Mouse (Mus musculus): ENCODE results near the gene Otud1. TPM values are rescaled to one million over a fixed set of nuclear protein-coding genes. Genes with fewer than 3 reads are reported as not detected.

The Otud1 gene
- polyA plus RNA-seq (2015; fragmentation: Nextera tagmentation; extraction: Ambion mirVana): 1.0 and 1.7 TPM in 2 replicates

DNA sequence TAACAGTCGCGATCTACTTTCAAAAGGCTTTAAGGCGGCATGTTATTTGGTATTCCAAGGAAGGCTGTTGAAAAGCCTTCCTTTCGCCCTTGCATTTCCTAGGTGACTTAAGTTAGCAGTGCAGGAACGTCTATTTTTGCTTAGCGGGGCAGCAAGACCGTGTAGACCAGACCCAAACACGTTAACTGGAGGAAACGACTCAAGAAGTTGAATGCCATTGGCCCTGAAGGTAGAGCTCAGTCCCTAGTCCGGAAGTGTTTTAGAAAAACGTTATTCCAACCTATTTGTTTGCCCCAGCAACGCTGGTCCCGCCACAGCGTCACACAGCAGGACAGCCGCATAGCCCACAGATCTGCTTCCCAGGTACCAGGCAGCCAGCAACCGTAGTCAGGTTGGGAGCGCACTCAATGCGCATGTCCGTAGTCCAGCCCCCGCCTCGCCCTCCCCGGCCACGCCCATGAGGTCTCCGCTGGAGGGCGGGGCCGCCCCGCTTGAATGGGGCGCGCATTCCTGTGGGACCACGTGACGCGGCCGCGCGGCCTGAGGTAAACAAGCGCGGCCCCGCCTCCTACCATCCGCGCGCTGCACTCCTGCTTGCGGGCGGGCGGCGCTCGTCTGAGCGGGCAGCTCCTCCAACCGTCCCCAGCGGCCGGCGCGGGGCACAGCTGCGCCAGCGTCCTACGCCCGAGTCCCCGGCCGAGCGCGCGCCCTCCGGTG, at the start of gene Otud1:
Gene Otud1, plus strand, starts transcription at position 595 of the 717 bp plus-strand sequence.
- peak; percentile 98 for ATAC-seq (ENCODE audit: low read depth)
- H3K27me3 ChIP-seq: peaks cover 34% of the 10 kb centered on the region
- no peaks in the 10 kb centered on the region for H3K36me3 ChIP-seq
- WGBS: under 1% methylated on average over 62 of the region's 62 CpGs
- H3K9me3 ChIP-seq: no peaks in the 10 kb centered on the region
- peak within 1 kb of the TSS; percentile 89 for H3K27ac ChIP-seq (replicated peaks)
- peak within 1 kb of the TSS; percentile 85 for H3K9ac ChIP-seq
- peak within 1 kb of the TSS; percentile 80 for H3K4me3 ChIP-seq
- H3K4me2 ChIP-seq: peak within 1 kb of the TSS; percentile 70
- peaks cover 21% of the 10 kb centered on the region for H3K4me1 ChIP-seq (replicated peaks)

- no peak for ATAC-seq (ENCODE audit: low read depth)
- Histone ChIP-seq H3K9me3 (no peaks in the 10 kb centered on the region), H3K27ac (replicated peaks) (no peak overlapping the region), H3K4me3 (no peak overlapping the region), H3K9ac (no peak overlapping the region), H3K27me3 (no peaks in the 10 kb centered on the region), H3K4me2 (no peak overlapping the region), H3K4me1 (replicated peaks) (no peaks in the 10 kb centered on the region), H3K36me3 (no peaks in the 10 kb centered on the region)
- 57% methylated on average over 1 of the region's 1 CpGs for WGBS
Observed at GRCm38 (mm10) chr2:19607852-19608251, 49.7 kb upstream of the Otud1 start.

GRCm38 (mm10) chr2:19608410-19609073, 49.0 kb upstream of the Otud1 start:
- ATAC-seq (ENCODE audit: low read depth): no peak
- Histone ChIP-seq H3K27ac (replicated peaks) (no peak overlapping the region), H3K4me1 (replicated peaks) (no peaks in the 10 kb centered on the region), H3K9ac (no peak overlapping the region), H3K36me3 (no peaks in the 10 kb centered on the region), H3K27me3 (no peaks in the 10 kb centered on the region), H3K4me3 (no peak overlapping the region), H3K9me3 (no peaks in the 10 kb centered on the region), H3K4me2 (no peak overlapping the region)
- 72% methylated on average over 3 of the region's 3 CpGs for WGBS

GRCm38 (mm10) chr2:19622041-19622440, 35.5 kb upstream of the Otud1 start:
- H3K27me3 ChIP-seq: no peaks in the 10 kb centered on the region
- H3K4me1 ChIP-seq (replicated peaks): no peaks in the 10 kb centered on the region
- H3K9ac ChIP-seq: no peak overlapping the region
- ATAC-seq (ENCODE audit: low read depth): no peak
- no peak overlapping the region for H3K4me3 ChIP-seq
- H3K9me3 ChIP-seq: no peaks in the 10 kb centered on the region
- no peak overlapping the region for H3K27ac ChIP-seq (replicated peaks)
- H3K4me2 ChIP-seq: no peak overlapping the region
- no peaks in the 10 kb centered on the region for H3K36me3 ChIP-seq
- 95% methylated on average over 1 of the region's 1 CpGs for WGBS

DNA sequence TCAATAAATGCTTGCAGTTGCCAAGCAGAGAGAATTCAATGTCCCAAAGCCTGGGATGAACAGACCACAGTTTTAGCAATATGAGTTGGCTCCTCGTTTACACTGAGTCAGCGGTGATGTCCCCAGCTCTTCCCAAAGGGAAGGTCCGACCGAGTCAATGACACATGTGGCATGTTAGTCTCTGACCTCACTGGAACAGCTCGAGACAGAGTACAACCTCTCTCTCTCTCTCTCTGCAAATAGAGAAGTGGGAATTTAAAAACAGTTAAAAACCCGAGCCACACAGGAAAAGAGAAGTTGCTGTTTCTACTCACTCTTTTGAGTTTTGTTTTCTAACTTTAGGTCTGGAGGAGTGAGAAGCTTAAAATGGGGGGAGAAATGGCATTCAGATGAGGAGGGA, 30.5 kb upstream of the Otud1 start:
- no peaks in the 10 kb centered on the region for H3K27me3 ChIP-seq
- no peak overlapping the region for H3K27ac ChIP-seq (replicated peaks)
- 82% methylated on average over 6 of the region's 6 CpGs for WGBS
- H3K4me1 ChIP-seq (replicated peaks): no peaks in the 10 kb centered on the region
- no peak for ATAC-seq (ENCODE audit: low read depth)
- H3K9ac ChIP-seq: no peak overlapping the region
- no peaks in the 10 kb centered on the region for H3K36me3 ChIP-seq
- no peaks in the 10 kb centered on the region for H3K9me3 ChIP-seq
- H3K4me2 ChIP-seq: no peak overlapping the region
- no peak overlapping the region for H3K4me3 ChIP-seq

- H3K4me1 ChIP-seq (replicated peaks): no peaks in the 10 kb centered on the region
- no peaks in the 10 kb centered on the region for H3K9me3 ChIP-seq
- no peak overlapping the region for H3K4me2 ChIP-seq
- no peaks in the 10 kb centered on the region for H3K27me3 ChIP-seq
- no peaks in the 10 kb centered on the region for H3K36me3 ChIP-seq
- no peak overlapping the region for H3K4me3 ChIP-seq
- H3K9ac ChIP-seq: no peak overlapping the region
- ATAC-seq (ENCODE audit: low read depth): no peak
- no peak overlapping the region for H3K27ac ChIP-seq (replicated peaks)
- WGBS: 92% methylated on average over 4 of the region's 4 CpGs
Observed at GRCm38 (mm10) chr2:19627920-19628608, 29.5 kb upstream of the Otud1 start.

GRCm38 (mm10) chr2:19630544-19630943, 27.0 kb upstream of the Otud1 start:
- H3K9me3 ChIP-seq: no peaks in the 10 kb centered on the region
- no peak overlapping the region for H3K27ac ChIP-seq (replicated peaks)
- no peak overlapping the region for H3K4me2 ChIP-seq
- no peaks in the 10 kb centered on the region for H3K36me3 ChIP-seq
- no peaks in the 10 kb centered on the region for H3K4me1 ChIP-seq (replicated peaks)
- no peak for ATAC-seq (ENCODE audit: low read depth)
- H3K4me3 ChIP-seq: no peak overlapping the region
- no peak overlapping the region for H3K9ac ChIP-seq
- WGBS: 69% methylated on average over 1 of the region's 1 CpGs
- H3K27me3 ChIP-seq: no peaks in the 10 kb centered on the region

DNA sequence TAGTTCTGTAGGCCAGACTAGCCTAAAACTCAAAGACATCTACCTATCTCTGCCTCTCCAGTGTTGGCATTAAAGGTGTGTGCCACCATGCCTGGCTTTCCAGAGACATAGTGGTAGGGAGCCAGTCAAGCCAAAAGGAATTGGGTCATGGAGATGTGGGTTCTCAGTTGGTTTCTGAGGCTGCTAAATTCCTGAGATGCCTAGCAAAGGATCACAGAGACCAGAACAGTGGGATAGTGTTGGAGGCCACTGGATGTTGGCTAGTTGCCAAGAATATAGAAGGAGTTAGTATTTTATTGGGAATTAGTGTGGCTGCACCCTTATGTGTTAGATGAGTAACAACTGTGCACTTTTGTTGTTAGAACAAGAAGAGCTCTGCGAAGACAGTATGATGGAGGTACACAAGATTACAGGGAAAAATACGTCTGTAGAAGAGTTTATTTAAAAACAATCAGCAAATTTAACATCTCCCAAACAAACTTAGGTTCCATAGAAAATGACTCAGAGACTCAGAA, 24.1 kb upstream of the Otud1 start:
- Histone ChIP-seq H3K9ac (no peak overlapping the region), H3K4me2 (no peak overlapping the region), H3K4me3 (no peak overlapping the region), H3K27me3 (no peaks in the 10 kb centered on the region), H3K36me3 (no peaks in the 10 kb centered on the region), H3K9me3 (no peaks in the 10 kb centered on the region), H3K27ac (replicated peaks) (no peak overlapping the region), H3K4me1 (replicated peaks) (no peaks in the 10 kb centered on the region)
- 60% methylated on average over 2 of the region's 2 CpGs for WGBS
- ATAC-seq (ENCODE audit: low read depth): no peak

DNA sequence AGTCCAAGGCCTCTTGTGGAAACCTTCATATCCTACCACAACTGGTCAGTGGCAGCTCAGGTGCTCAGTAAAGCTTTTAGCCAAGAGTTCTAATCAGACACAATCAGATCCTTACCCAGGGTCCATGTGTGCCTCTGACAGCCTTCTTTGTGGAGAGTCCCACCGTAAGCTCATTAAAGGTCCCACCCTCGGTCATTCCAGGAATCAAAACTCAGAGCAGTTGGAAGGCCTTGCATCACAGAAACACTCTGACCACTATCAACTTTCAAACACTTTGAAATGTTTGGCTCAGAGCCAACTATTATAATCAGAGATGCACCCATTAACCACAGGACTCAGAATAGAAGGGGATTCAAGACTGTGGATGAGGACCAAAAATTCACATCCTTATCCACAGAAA, 12.4 kb upstream of the Otud1 start:
- Histone ChIP-seq H3K9ac (no peak overlapping the region), H3K27ac (replicated peaks) (no peak overlapping the region), H3K4me3 (no peak overlapping the region), H3K36me3 (no peaks in the 10 kb centered on the region), H3K27me3 (no peaks in the 10 kb centered on the region), H3K4me2 (no peak overlapping the region), H3K9me3 (no peaks in the 10 kb centered on the region), H3K4me1 (replicated peaks) (no peaks in the 10 kb centered on the region)
- ATAC-seq (ENCODE audit: low read depth): no peak
- WGBS: 87% methylated on average over 2 of the region's 2 CpGs

DNA sequence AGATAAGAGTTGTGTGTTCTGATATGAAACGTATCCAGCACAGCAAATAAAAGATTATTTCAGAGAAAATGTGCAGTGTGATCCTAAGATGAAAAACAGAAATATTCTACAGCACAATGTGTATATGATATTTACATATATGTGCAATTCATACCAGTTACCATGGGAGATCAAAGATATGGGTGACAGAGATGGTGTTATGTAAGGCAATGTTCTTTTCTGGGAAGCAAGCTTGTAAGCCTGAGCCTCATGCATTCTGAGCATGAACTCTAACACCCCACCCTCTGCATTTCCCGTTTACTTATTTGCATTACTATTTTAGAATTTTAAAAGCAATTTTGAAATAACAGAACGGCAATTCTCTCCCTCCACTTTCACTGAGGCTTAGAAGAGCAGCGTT, 11.4 kb upstream of the Otud1 start:
- H3K4me3 ChIP-seq: no peak overlapping the region
- no peak overlapping the region for H3K27ac ChIP-seq (replicated peaks)
- H3K36me3 ChIP-seq: no peaks in the 10 kb centered on the region
- no peaks in the 10 kb centered on the region for H3K9me3 ChIP-seq
- no peak overlapping the region for H3K9ac ChIP-seq
- H3K27me3 ChIP-seq: no peaks in the 10 kb centered on the region
- no peak for ATAC-seq (ENCODE audit: low read depth)
- WGBS: 83% methylated on average over 4 of the region's 4 CpGs
- no peaks in the 10 kb centered on the region for H3K4me1 ChIP-seq (replicated peaks)
- no peak overlapping the region for H3K4me2 ChIP-seq

- Histone ChIP-seq H3K27ac (replicated peaks) (no peak overlapping the region), H3K9ac (no peak overlapping the region), H3K4me1 (replicated peaks) (no peaks in the 10 kb centered on the region), H3K4me2 (no peak overlapping the region), H3K36me3 (no peaks in the 10 kb centered on the region), H3K9me3 (no peaks in the 10 kb centered on the region), H3K27me3 (no peaks in the 10 kb centered on the region), H3K4me3 (no peak overlapping the region)
- 29% methylated on average over 1 of the region's 1 CpGs for WGBS
- ATAC-seq (ENCODE audit: low read depth): no peak
Observed at GRCm38 (mm10) chr2:19646910-19647309, 10.6 kb upstream of the Otud1 start.

DNA sequence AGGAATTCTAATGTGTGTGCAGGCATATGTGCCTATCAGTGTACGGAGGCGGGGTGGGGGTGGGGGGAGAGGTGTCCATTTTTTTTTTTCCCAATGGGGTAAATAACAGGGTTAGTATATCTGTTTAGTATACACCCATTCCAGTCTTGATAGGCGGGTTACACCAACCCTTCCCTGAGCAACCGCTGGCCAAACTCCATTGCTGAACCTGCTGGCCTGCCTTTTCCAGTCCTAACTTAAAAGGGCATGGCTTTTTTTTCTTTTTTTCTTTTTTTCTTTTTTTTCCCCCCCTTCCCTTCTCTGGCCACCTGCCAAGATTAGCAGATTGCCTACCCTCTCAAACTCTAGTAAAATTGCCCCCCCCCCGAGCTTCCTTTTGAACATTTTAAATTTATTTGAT, 1.1 kb upstream of the Otud1 start:
- 24% methylated on average over 5 of the region's 5 CpGs for WGBS
- H3K4me2 ChIP-seq: peak overlapping the region; percentile 70
- H3K9me3 ChIP-seq: no peaks in the 10 kb centered on the region
- H3K27ac ChIP-seq (replicated peaks): no peak overlapping the region
- H3K36me3 ChIP-seq: no peaks in the 10 kb centered on the region
- peaks cover 34% of the 10 kb centered on the region for H3K27me3 ChIP-seq
- no peak overlapping the region for H3K4me3 ChIP-seq
- peaks cover 21% of the 10 kb centered on the region for H3K4me1 ChIP-seq (replicated peaks)
- no peak overlapping the region for H3K9ac ChIP-seq
- no peak for ATAC-seq (ENCODE audit: low read depth)

Data from neural tube, embryonic 13.5 days (tissue).